Mouse (Mus musculus): ENCODE data around the gene Mapkapk3.

Gene Mapkapk3

DNA sequence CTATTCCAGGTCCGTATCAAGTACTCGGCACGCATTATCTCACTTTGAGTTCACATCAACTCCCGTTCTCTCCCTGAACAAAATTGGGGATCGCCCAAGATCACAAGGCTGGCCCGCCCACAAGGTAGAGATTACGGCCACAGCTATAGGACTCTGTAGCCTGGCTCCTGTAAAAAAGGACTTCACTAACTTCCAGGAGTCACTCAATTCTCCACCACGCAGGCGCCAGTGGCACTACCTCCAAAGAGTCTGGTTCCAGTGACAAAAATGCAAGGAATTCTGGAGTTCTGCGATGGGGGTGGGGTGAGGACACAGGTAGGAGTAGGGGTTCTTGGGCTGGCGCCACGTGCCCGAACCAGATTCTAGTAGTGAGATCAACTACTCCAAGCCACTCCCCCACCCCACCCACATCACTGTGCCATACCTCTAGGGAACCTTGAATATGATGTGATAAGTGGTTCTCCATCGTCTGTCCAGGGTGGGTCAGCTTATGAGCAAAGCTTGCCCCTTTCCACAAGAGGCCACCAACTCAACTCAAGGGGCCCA is 1.5 kb downstream of the Mapkapk3 start:
- no peak for DNase-seq

GRCm38 (mm10) chr9:107287294-107287693 is 2.4 kb downstream of the Mapkapk3 start:
- no peak for DNase-seq

DNA sequence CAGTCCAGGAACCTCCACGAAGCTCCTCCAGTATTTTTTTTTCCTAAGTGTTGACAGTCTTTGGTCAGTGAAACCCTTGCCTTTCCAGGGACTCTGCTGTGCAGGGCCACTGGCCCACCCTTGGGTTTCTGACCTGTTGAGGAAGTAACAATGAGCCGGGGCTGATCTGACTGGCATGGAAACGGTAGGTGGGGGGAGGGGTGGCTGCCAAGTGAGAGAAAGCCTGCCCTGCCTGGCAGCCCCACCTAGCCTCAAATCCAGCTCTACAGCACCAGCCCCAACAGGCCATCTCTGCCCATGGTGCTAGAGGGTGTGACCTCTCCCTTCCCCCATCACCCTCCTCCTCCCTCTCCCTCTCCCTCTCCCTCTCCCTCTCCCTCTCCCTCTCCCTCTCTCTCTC is 4.7 kb downstream of the Mapkapk3 start:
- peak in 1 of 2 experiments; percentile 56 for DNase-seq

DNA sequence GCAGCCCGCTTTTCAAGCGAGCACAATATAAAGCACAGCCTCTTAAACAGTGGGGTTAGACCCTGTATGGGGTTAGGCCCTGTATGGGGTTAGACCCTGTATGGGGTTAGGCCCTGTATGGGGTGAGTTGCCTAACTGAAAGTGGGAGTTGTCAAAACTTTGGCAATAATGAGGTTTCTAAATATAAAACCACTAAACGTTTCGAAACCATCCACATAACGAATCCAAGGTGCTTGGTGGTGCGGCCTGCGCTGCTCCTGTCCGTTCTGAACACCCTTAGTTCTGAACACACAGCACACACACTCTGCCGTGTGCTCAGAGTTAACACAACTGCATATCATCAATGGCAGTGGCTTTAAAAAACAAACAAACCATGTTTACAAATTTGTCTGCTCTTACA is 6.7 kb downstream of the Mapkapk3 start:
- DNase-seq, result no peak

- no peak for DNase-seq
Observed at GRCm38 (mm10) chr9:107281241-107281987, 8.3 kb downstream of the Mapkapk3 start.

DNA sequence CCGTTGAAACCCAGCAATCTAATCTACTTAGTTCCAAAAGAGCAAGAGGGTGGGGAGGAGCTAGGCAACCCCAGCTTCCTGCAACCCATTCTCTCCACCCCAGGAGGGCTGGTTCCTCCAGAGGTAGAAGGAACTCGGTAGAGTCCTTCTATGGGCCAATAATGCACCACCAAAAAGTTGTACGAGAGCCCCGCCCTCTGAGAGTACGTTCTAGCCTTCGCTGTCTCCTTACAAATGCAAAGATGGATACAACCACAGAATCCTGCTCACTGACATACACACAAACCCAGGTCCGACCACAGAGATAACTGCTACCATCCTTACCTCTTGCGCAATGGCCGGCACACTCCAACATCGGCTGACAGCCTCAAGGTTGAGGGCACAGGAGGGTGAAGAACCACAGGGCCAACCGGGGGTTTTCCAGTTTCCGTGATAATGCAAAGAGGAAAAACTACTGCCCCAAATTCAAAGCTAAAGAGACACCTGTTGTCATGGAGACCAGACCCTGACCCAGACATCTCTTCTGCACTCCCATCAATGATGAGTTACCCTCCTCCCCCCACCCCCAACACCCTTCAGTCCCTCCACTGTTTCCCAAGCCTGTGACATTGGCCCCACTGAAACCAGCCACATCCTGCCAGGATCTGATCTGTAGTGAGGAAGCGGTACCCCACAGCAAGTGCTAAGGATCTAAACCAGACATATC is 9.2 kb downstream of the Mapkapk3 start:
- DNase-seq, result no peak

GRCm38 (mm10) chr9:107279378-107280321 is 10.0 kb downstream of the Mapkapk3 start:
- no peak for DNase-seq

DNA sequence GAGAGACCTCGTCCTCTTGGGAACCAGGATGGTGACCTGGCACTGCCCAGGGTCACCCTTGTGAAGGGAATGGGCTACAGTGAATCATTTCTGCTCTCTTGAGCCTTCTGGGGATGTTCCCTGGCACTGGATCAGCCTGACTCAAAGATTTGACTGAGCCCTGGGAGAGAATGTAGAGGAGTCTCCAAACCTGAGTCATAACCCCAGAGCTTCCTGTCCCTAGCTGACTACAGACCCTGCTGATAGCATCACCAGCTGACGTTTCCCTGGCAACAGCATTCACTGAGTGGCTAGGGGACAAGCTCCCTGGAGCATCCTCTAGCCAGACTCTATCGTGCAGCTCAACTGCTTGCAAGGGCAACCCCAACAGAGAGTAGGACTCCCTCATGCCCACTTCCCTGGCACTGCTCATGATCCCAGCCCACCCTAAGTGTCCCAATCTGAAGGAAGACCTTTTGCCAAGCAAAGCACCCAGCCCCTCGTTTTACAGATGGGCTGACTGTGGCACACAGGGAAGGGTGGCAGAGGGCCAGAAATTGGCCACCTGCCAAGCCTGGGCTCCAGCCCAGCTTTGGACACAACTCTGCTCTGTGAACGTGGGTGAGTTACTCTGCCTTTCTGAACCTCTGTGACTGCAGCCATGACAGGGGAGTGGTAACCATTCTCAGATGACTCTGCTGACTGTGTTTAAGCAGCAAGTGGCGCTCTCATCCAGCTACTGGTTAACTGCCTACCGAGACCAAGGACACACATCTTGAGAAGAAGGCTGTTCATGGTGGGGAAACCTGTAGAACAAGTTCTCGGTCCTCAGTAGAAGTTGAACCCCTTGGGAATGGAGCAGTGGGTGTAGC is 10.9 kb downstream of the Mapkapk3 start:
- DNase-seq, result peak; percentile 84 to 90

DNA sequence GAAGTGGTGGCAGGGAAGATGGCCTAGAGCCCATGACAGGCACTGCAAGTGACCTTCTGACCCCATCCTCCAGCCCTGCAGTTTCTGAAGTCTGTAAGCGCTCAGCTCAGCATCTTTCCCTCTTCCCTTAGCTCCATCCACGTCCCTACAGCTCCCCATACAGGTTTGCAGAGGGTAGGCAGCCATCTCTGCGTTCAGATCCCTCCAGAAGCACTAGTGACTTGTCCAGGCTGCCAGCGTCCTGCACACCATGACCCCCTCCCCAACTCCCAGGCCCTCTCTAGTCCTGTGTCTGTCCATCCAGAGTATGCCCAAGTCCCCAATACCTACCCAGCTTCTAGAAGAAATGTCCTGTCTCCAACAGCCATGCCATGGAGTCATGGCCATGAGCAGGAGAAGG is 11.6 kb downstream of the Mapkapk3 start:
- peak; percentile 64 to 65 for DNase-seq

DNA sequence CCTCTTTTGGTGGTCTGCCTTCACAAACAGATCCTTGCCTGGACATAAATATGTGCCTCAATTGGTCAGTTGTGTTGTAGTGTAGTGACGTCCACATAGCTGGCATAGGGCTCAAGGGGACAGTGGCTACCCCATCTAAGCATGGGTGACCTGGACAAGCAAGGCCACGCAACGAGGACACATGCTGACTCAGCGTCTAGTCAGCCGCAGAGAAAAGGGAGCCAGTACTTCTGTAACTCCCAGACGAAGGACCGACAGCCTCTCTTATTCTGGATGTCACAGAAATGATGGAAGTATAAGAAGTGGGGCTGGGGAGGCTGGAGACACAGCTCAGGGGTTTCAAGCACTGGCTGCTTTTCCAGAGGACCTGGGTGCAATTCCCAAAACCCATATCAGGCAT is 12.1 kb downstream of the Mapkapk3 start:
- no peak for DNase-seq

GRCm38 (mm10) chr9:107275710-107276109 is 14.0 kb downstream of the Mapkapk3 start:
- peak; percentile 70 for DNase-seq

- DNase-seq, result peak in 1 of 2 experiments; percentile 26
Observed at GRCm38 (mm10) chr9:107274751-107275150, 14.9 kb downstream of the Mapkapk3 start.

GRCm38 (mm10) chr9:107273184-107273583 is 16.5 kb downstream of the Mapkapk3 start:
- DNase-seq, result peak in 1 of 2 experiments; percentile 27

GRCm38 (mm10) chr9:107272284-107272683 is 17.4 kb downstream of the Mapkapk3 start:
- DNase-seq, result no peak

DNA sequence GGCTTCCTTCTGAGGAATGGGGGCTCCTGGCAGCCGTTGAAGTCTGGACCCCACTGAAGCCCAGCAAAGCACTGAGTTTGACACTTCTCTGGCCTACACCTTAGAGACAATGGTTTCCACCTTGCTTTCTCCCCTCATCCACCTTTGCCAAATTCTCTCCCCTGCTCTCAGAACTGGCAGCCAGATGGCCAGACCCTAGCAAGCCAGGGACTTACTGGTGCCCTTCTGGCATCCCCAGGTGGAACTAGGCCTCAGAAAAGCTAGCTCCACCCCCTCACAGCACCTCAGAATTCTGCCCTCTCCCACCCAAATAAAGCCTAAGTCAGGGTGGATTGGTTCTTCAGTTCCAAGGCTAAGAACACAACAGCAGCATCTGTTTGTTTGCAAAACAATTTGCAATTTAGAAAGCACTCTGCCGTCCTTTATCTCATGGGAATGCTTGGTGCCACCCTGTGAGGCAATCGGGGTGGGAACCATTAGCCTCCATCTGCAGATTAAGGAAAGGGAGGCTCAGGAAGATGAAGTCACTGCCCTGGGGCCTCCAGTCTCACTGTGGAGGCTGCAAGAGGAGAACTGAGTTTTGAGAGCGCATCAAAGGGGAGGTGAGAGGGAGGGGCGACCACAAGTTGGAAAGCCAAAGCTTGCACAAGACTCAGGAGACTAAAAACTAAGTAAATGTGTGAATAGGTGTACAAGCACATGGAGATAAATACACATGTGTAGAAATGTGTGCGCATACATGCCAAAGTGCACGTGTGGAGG is 18.3 kb downstream of the Mapkapk3 start:
- peak; percentile 35 to 58 for DNase-seq

- no peak for DNase-seq
Observed at GRCm38 (mm10) chr9:107269772-107270171, 19.9 kb downstream of the Mapkapk3 start.

DNA sequence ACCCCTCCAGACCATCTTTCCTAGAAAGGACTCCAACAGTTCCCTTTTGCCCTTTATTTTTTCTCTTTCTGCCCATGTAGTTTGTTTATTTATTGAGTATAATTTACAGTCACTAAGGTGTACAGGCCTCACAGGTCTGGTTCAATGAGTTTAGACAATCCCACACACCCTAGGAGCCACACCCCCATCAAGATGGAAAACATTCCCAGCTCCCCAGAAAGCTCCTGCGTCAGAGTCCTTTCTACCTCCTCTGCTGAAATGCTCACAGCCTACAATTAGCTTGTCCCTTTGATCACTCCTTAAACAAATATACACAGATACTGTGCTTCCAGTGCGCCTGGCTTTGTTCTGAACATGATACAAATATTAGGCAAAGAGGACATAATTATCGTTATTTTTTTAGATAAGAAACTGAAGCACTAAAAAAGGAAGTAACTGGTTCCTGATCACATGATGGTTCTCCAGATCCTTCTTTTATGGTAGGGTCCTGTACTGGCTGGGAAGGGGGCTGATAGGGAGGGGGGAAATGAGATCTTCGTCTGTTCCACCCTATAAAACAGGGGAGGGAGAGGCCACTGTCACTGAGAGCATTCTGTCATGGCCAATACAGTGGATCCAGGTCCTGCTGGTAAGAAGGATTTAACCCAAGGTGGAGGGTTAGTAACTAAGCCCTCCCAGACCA is 21.8 kb downstream of the Mapkapk3 start:
- DNase-seq, result no peak

GRCm38 (mm10) chr9:107267028-107267427 is 22.6 kb downstream of the Mapkapk3 start:
- DNase-seq, result no peak

GRCm38 (mm10) chr9:107264731-107265130 is 24.9 kb downstream of the Mapkapk3 start:
- no peak for DNase-seq

- no peak for DNase-seq
Observed at GRCm38 (mm10) chr9:107263912-107264311, 25.8 kb downstream of the Mapkapk3 start.
